ENCODE assay signal across 7 mouse cellular contexts in the genomic region with DNA sequence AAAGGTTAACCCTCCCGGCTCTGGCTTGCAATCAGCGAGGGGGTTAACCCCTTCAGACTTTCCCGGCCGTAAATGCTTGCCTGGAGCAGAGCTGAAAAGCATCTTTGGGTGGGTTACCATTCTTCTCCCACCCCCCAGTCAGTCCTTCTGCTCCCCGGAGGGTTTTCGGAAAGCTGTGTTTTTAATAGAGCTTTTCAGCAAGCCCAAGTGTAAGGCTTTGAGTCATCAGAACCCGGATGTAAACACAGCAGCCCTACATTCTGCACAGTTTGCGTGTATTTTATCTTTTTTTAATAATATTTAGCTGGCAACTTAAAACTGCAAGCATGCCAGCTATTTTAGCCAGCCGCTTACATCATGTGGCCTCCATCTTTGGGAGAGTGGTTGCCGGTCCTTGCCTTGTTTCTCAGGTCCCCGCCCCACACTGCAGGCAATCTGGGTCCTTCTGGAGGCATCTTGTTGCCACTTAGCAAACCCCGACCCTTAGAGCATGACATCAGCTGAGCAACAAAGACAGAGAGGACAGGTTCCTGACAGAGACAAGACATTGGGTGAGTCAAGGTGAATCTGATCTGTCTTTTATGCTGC. TPM values are rescaled to one million over a fixed set of nuclear protein-coding genes. Genes with fewer than 3 reads are reported as not detected.
A peak's percentile ranks its signal among the peaks of the same experiment; 100 is the strongest.
DNase-seq lines count a peak whose midpoint lies in the region; ATAC-seq lines count a peak whose summit lies in the region.

No protein-coding gene starts in this region.

- peak overlapping the region; percentile 39 for H3K4me3 ChIP-seq in embryonic facial prominence, embryonic 13.5 days
- peak overlapping the region; percentile 30 for H3K4me3 ChIP-seq in intestine, embryonic 14.5 days (ENCODE audit: low read depth, low read length)

- H3K36me3 ChIP-seq in embryonic facial prominence, embryonic 13.5 days = no peaks in the 10 kb centered on the region
- H3K36me3 ChIP-seq in intestine, embryonic 14.5 days (ENCODE audit: control insufficient read depth, insufficient read depth, low read length) = no peaks in the 10 kb centered on the region

- peak overlapping the region; percentile 99 for H3K27ac ChIP-seq in embryonic facial prominence, embryonic 13.5 days
- peak overlapping the region; percentile 98 for H3K27ac ChIP-seq in intestine, embryonic 14.5 days (ENCODE audit: low read depth)

- under 1% methylated on average over 12 of the region's 12 CpGs for WGBS in embryonic facial prominence, embryonic 13.5 days
- WGBS in intestine, embryonic 14.5 days = under 1% methylated on average over 12 of the region's 12 CpGs

- ATAC-seq in embryonic facial prominence, embryonic 13.5 days (ENCODE audit: insufficient number of reproducible peaks, insufficient read depth, low FRiP score, low TSS enrichment, low read depth) = peak; percentile 3; the same call in 1 of the 2 replicates
- ATAC-seq in intestine, embryonic 14.5 days (replicated peaks; ENCODE audit: low FRiP score, low TSS enrichment, low read depth) = peak; percentile 30
- 0 out of 2 replicates have a peak, but pooled peaks have one; percentile 1 for ATAC-seq in megakaryocyte progenitor cell, adult 5-6 weeks (replicated peaks; ENCODE audit: poor library complexity)

- no peaks in the 10 kb centered on the region for H3K27me3 ChIP-seq in embryonic facial prominence, embryonic 13.5 days
- H3K27me3 ChIP-seq in intestine, embryonic 14.5 days (replicated peaks; ENCODE audit: control insufficient read depth, insufficient read depth, low read length) = no peaks in the 10 kb centered on the region

- peak overlapping the region; percentile 61 for H3K9ac ChIP-seq in embryonic facial prominence, embryonic 13.5 days
- H3K9ac ChIP-seq in intestine, embryonic 14.5 days (ENCODE audit: low read length) = peak overlapping the region; percentile 43; the same call in 1 of the 2 replicates

- peaks cover 91% of the 10 kb centered on the region for H3K4me1 ChIP-seq in embryonic facial prominence, embryonic 13.5 days
- H3K4me1 ChIP-seq in intestine, embryonic 14.5 days (replicated peaks; ENCODE audit: control insufficient read depth, insufficient read depth, low read length) = peaks cover 87% of the 10 kb centered on the region

- intact Hi-C loops in left cerebral cortex, postnatal 4 days (cut with DNase I) = no loop called here

- peak; percentile 72 for DNase-seq in left cerebral cortex, postnatal 4 days
- no peak for DNase-seq in left cerebral cortex, adult 11 months (ENCODE audit: low spot score)
- DNase-seq in NIH3T3 (ENCODE audit: low read depth) = peak; percentile 91
- DNase-seq in intestine, embryonic 14.5 days (ENCODE audit: low spot score) = no peak
- DNase-seq in thymus, postnatal 25 days = peak; percentile 70

- H3K4me2 ChIP-seq in embryonic facial prominence, embryonic 13.5 days = peak overlapping the region; percentile 63
- peak overlapping the region; percentile 53 for H3K4me2 ChIP-seq in intestine, embryonic 14.5 days (ENCODE audit: low read length)

- no peaks in the 10 kb centered on the region for H3K9me3 ChIP-seq in embryonic facial prominence, embryonic 13.5 days
- no peaks in the 10 kb centered on the region for H3K9me3 ChIP-seq in intestine, embryonic 14.5 days (ENCODE audit: control insufficient read depth, low read length)

RNA-seq across cellular contexts. Expression of gene Irf2bpl, which starts 10.3 kb away (rescaled TPM):
- total RNA-seq in left cerebral cortex, postnatal 4 days (2021) = 100 to 1,000 TPM; 124 to 127 TPM
- 36.5 and 37.7 TPM in 2 replicates for polyA plus RNA-seq in embryonic facial prominence, embryonic 13.5 days (2015; fragmentation: Nextera tagmentation; extraction: Ambion mirVana)
- polyA plus RNA-seq in intestine, embryonic 14.5 days (2014; fragmentation: Nextera tagmentation; extraction: Ambion mirVana) = 16.3 and 18.4 TPM in 2 replicates
- total RNA-seq in megakaryocyte progenitor cell, adult 5-6 weeks (2015) = 1.4 and 1.8 TPM in 2 replicates
- total RNA-seq in megakaryocyte progenitor cell, adult 5-6 weeks (2017) = 1.6 and 1.7 TPM in 2 replicates

RNA-seq across cellular contexts. Expression of gene Cipc, which starts 51.9 kb away (rescaled TPM):
- total RNA-seq in left cerebral cortex, postnatal 4 days (2021) = 10 to 100 TPM; 56.9 to 60.6 TPM
- 24.3 TPM in 2 replicates for polyA plus RNA-seq in embryonic facial prominence, embryonic 13.5 days (2015; fragmentation: Nextera tagmentation; extraction: Ambion mirVana)
- 16.3 and 16.9 TPM in 2 replicates for polyA plus RNA-seq in intestine, embryonic 14.5 days (2014; fragmentation: Nextera tagmentation; extraction: Ambion mirVana)
- total RNA-seq in megakaryocyte progenitor cell, adult 5-6 weeks (2015) = 16.7 and 22.0 TPM in 2 replicates
- 17.6 and 23.7 TPM in 2 replicates for total RNA-seq in megakaryocyte progenitor cell, adult 5-6 weeks (2017)

Comparison
In these comparisons a context has a peak if more than half of its experiments do, and no peak if none do; other contexts are left out.
1. DNase-seq: peak in left cerebral cortex, postnatal 4 days (single experiment), NIH3T3 (single experiment) and thymus, postnatal 25 days (single experiment); none in left cerebral cortex, adult 11 months (single experiment) and intestine, embryonic 14.5 days (single experiment).
2. RNA of gene Irf2bpl, which starts 10.3 kb away (total RNA-seq): 124 to 127 TPM in left cerebral cortex, postnatal 4 days; 1.4 to 1.8 TPM in megakaryocyte progenitor cell, adult 5-6 weeks; every median in the first group is over 10 times any median in the second.
3. Peak in every context shown above with its lines, with median percentiles within 50 percentile points of each other: ATAC-seq.